Mouse (Mus musculus) layer of hippocampus, postnatal 36 days (tissue): ENCODE measurements around the gene Stk38l. TPM values are rescaled to one million over a fixed set of nuclear protein-coding genes. Genes with fewer than 3 reads are reported as not detected.

Source experiments
- DNase-seq, 2 experiments: peaks; one replicate each; pipeline ENCODE4 v3.0.0; 2022
- total RNA-seq, 2 experiments: library from RNA; stranded (reverse); gene quantifications; 2 replicates each; pipeline ENCODE4 v1.2.3; 2021

The Stk38l gene
- total RNA-seq: 10 to 100 TPM; 21.3 to 23.3 TPM

DNA sequence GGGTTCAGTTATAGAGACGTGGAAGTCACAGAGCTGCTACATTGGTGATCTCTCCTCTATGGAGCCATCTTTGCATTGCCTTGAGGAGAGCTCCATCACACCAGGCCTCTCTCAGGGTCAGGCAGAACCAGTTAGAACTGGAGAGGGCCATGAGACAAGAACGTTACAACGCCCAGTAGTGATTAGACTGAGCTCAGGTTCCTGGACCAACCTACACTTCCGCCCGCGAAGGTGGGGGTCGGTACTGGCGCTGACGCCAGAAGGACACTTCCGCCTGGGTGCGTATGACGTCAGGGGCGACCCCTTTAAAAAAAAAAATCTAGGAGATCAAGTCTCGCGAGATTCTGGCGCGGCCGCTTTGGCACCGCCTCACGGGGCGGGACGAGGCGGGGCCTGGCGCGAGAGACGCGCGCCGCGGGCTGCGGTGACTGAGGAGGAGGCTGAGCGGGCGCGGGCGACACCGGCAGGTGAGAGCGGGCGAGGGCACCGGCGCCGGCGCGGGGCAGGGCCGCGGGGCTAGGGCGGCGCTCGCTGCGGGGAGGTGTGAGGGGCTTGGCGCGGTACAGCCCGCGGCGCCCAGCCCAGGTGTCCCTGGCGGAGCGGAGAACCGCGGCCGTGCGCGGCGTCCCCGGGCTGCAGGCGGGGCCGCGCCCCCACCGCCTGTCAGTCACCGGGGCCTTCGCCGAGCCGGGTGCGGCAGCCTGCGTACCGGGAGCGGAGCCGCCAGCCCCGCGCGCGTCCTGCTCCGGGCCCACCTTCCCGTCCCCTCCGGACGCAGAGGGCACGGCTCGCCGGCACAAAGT, at the start of gene Stk38l:
TSS of gene Stk38l (plus strand) at position 415 of the 803 bp plus-strand sequence.
- peak; percentile 91 to 92 for DNase-seq

DNA sequence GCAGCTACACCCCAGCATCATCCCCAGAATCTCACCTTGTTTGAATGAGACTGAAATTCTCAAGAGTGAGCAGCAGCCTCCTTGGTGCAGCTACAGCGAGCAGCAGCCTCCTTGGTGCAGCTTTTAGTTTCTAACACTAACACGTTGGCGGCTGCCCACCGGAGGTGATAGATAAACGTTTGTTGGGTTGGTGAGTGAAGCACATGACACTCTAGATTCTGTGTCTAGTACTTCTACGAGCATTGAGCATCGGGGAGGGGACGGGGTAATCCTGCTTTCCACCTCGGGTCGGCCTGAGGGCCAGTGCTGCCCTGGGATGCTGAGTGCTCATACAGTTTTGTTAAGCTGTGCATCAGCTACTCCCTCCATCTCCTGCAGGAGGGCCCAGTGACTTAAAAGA, 47.9 kb upstream of the Stk38l start:
- DNase-seq: no peak

DNA sequence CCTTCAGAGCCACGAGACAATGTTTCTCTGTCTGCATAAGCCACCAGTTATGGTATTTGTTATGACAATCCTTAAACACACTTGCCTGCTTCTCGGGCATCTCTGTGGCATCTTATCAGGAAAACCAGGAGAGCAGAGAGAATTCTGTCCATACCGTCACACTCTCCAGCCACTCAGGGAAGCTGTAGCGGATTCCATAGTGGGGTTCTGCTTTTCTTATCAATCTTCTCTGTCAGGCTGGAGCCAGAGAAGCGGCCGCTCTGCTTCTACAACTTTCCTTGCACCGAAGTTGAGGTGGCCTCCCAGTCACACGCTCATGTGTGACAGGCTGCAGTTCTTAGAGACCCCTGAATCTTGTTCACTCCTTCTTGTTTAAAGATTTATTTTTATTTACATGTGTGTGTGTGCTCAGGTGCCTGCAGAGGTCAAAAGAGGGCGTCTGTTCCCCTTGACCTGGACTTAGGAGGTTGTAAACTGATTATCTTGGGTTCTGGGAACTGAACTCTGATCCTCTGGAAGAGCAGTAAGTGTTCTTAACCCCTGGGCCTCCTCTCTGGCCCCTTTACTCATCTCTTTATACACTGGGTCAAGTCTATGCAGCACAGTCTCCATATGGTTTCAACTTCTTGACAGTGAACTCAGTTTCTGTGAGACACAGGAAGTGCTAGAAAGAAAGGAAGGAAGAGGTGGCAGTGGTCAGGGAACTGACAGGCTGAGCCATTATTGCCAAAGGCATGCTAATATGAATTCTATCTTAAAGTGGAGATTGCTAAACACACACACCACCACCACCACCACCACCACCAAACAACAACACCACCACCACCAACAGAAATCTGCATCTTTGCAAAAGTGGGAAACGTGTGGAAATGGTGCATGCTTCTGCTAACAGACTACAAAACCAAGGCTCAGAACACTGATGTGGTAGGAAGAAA, 46.4 kb upstream of the Stk38l start:
- DNase-seq: no peak

DNA sequence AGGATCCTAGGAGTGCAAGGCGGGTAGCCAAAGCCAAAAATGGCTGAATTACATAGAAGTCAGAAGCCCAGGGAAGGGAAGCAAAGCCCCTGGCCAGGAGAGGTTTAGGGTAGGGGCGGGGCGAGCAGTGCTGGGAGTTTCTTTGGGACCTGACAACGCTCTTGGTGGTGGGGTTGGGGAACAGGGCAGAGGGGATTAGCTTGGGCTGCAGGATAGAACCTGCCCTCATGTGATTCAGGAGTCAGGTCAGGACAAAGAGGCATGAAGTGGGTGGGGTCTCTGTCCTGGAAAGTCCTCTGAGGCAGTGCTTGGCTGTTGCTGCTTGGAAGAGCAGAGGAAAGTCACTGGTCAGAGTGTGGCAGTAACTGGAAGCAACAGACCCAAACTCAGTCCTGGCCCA, 40.9 kb upstream of the Stk38l start:
- no peak for DNase-seq

DNA sequence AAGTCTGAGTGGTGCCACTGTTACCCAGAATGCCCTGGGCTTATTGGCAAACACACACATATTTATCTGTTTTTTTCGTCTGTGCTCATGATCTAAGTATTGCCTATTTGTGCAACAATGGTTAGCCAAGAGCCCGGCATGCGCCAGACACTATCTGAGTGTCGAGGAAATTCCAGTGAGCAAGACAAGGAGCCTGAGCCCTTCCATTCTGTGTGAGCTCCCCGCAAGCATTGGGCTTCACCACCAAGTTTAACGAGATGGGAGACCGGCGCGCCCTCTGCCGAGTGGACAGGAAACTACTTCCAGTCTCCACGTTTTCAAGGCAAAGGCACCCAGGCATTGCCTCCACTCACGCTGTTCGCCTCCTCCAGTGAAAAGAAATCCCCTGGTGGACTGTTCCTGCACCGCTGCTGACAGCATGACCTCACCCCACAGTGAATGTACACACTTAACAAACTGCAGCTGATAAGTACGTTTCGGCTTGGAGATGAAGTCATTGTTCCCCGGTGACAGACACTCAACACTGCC, 39.0 kb upstream of the Stk38l start:
- no peak for DNase-seq

DNA sequence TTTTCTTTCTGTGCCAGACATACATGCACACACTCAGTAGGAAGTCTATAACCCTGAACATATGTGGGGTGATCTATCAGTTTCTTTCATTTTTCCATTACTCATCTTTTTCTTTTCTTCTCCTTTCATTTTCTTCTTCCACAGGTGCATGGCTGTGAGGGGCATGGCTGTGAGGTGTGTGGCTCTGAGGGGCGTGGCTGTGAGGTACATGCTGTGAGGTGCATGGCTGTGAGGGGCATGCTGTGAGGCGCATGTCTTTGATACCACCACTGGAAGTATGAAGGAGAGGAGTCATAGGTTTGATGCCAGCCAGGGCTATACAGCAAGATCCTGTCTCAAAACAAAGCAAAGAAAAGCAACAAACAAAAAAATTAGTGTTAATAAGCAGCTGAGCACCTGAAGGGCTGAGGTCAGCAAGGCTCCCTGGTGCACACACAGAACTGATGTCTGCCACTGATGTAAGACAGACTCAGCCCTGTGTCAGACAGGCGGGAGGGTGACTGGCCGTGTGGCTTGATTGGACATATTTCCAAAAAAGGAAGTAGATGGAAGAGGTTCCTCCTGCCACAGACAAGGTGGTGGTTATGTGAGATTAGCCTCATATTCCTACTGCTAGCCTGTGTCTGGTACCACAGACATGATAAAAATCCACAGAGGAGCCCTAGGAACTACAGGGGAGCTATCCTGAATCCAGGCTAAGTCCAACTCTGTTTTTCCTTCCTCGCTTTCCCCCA, 38.2 kb upstream of the Stk38l start:
- no peak for DNase-seq

DNA sequence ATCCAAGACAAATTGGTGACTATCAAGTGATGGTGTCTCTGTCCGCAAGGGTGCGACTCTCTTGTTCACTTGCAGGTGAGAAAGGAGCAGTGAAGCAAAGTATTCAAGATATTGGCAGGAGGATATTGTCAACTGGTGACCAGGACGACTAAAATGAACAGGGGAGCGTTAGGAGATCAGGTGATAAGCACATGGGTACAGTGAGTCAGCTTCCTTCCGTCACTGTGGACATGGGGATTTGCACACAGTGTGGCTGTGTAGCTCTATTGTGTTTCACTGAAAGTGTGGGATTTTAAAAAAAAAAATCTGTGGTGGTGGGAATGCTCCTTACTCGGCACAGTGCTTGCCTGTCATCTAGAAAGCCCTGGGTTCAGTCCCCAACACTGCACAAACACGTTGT, 36.8 kb upstream of the Stk38l start:
- DNase-seq: no peak

DNA sequence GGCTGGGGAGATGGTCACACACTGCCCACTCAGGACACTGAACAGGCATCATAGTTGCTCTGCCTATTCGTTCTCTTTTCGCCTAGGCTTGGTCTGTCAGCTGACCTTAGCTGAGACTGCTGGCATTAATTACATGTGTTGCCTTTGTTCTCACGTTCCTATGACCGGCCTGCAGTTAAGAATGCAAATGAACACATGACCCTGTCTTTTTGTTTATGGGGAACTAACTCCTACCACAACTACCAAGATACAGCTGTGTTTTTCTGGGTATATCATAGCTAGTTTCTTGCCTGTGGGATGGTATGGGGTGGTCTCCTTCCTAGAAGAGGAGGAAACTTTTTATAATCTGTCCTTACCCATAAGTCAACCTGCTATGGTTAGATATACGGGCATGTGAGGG, 35.9 kb upstream of the Stk38l start:
- DNase-seq: no peak

DNA sequence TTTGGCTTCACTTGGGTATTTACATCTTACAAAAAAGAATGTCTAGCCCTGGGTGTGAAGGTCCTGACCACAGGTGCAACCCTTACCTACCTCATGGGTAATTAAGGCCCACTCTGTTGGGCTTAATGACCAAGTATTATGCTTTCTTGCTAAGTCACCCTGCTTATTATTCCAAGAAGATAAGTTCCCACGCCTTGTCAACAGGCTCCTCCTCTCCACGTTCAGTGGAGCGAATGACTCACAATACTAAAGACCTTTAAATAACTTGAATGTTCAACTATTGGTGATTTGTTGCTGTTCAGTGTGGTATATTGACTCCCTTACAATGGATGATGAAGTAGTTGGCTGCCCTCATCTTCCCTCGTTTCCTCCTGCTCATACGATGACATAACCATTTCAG, 27.0 kb upstream of the Stk38l start:
- no peak for DNase-seq

DNA sequence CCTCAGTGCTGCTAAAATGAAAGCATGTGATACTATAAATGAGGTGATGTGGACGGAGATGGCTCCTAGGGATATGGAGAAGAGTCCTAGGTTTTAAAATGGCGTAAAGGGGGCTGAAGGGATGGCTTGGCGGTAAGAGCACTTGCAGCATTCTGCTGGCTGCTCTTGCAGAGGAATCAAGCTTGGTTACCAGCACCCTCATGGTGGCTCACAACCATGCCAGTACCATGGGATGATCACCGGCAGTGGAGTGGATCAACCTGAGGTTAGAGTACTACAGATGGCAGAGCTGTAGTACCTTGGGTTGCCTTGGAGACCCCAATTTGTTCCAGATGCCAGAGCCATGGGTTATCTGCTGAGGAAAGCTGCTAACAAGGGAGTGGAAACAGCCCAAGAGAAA, 26.4 kb upstream of the Stk38l start:
- no peak for DNase-seq

DNA sequence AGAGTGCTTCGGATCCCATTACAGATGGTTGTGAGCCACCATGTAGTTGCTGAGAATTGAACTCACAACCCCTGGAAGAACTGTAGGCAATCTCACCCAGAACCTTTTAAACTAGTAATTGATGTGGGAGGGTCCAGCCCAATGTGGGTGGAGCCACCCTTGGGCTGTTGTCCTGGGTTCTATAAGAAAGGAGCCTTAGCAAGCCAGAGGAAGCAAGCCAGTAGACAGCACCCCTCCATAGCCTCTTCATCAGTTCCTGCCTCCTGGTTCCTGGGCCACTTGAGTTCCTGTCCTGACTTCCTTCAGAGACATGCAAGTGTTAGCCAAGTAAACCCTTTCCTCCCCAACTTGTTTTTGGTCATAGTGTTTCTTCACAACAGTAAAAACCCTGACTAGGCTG, 24.3 kb upstream of the Stk38l start:
- DNase-seq: no peak

DNA sequence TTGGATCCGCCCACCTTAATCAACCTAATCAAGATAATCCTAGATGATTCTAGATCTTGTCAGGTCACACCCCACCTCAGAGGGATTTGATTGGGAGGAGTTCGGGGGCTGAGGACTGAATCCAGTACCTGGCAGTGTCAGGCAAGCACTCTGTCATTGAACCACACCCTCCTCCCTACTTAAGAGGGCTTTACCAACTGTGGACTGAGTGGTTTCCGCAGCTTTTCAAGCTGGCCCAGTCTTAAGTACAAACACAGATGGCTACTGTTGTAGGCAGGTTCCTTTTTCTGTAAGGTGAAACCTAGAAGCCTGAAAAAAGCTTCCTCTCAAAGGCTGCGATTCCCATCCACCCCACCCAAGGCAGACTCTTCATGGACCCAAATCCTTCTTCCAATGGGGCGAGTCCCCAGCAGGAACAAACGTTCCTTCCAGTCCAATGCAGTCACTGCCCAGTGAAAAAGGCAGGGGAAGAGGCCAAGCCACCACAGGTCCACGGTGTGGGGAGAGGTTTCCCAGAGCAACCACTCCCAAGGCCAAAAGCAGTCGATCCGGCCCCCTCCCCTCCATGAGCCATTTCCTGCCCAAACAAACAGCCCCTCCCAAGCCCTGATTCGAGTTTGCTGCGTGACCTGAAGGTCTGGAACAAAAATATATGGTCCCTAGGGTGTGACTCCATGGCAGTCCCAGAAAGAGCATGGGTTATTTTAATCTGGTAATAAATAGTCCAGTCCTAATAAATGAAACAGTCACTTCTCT, 22.5 kb upstream of the Stk38l start:
- DNase-seq: no peak

DNA sequence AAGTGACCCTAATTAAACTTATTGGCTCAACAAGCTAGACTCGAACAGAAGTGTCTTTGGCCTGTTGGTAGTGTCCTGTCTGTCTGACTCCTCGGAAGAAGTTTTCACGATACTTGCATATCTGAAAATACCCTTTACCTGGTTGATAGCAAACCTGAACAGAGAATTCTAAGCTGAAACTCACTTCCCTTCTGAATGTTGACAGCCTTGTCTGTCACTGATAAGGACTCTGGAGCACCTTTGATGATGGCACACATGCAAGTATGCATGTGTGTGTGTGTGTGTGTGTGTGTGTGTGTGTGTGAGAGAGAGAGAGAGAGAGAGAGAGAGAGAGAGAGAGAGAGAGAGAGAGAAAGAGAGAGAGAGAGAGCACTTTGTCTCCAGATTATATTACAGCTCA, 21.4 kb upstream of the Stk38l start:
- DNase-seq: no peak

DNA sequence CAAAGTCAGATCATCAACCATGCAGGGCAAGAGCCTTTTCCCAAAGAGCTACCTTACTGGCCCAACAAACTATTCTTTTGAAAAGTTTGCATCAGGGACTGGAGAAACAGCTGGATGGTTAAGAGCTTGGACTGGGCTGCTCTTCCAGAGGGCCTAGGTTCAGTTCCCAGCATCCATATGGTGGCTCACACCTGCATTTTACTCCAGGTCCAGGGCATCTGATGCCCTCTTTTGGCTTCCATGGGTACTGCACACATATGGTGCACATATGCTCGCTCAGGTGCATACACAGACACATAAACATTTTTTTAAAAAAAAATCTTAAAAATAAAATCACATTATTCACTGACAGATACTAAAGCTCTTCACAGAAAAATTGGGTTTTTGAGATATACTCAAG, 19.2 kb upstream of the Stk38l start:
- no peak for DNase-seq

DNA sequence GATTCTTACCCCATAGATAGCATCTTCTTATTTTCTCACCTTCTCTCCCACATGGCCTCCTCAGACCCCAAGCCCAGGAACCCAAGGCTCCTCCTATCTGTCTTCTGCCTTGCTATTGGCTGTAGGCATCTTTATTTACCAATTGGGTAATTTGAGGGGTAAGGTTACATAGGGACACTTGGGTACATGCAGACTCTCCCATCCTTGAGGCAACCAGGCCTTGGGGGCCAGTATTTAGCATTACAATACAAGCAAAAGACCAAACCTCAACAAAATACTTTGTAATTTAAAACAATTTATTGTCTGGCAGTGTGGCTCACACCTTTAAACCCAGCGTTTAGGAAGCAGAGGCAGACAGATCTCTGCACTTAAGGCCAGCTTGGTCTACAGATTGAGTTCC, 5.2 kb upstream of the Stk38l start:
- no peak for DNase-seq

DNA sequence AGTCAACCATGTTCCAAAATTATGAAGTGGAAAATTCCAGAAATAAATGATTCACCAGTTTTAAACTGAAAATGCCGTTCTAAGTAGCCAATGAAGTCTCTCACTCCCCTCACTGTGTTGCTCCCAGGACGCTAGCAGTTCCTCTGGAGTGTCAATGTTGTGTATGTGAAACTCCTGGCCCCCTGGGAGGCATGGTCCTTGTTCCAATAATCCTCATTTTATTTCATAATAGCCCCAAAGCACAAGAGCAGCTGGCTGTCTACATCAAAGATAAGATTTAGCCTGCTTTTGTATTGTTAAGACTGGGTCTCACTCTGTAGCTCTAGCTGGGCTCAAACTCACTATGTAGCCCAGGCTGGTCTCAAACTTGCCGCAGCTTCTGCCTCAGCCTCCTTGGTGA, 990 bp upstream of the Stk38l start:
- DNase-seq: no peak

DNA sequence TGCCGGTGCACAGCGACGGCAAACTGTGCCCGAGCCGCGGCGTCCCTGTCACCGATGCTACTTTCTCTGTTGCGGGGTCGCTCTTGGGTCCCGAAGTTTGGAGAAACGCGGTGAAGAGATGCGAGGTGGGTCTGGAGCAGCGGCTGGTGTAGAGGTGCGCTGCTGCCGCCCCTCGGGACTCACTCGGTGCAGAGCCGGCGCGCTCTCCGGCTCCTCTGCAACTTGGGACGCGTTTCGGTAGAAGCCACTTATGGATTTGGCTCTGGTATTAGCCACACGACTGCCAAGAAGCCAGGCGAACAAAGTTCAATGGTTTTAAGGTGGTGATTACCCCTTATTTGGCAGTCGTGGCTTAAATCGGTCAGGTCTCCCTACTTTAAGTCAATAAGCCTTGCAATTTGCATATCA, 593 bp downstream of the Stk38l start:
- DNase-seq: no peak

DNA sequence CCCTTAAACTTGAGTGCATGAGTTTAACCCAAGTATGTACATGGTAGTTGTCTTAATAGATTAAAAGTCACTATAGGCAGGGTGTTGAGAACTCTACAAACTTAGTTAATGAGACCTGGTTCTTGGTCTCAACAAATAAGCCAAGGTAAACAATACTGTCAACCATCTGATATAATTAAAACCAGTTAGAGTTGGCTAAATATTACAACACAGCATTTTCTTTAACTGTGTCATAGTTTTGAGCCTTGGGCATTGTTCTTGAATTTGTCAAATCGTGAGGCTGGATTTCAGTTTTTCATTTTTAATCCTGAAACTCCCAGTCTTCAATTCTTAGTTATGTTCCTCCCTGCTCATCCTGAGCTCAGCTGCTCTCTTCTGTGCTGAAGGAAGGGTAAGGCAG, 6.2 kb downstream of the Stk38l start:
- DNase-seq: no peak

DNA sequence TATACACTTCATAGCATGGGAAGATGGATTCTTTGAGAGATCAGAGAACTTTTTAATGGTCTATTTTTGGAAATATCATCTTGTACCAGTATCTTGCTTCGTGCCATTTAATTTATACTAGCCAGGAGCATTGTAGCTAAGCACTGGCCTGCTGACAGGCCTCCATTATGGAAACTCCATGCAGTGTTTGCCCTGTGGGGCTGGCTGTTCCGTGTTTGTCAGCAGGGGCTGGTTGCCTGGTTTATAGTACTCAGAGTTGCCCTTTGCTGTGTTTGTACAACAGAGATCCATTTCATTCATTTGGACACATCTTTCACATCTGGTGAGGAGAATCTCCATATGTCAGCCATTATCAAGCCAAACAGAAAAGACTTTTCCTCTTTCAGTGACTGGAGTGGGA, 6.9 kb downstream of the Stk38l start:
- no peak for DNase-seq

DNA sequence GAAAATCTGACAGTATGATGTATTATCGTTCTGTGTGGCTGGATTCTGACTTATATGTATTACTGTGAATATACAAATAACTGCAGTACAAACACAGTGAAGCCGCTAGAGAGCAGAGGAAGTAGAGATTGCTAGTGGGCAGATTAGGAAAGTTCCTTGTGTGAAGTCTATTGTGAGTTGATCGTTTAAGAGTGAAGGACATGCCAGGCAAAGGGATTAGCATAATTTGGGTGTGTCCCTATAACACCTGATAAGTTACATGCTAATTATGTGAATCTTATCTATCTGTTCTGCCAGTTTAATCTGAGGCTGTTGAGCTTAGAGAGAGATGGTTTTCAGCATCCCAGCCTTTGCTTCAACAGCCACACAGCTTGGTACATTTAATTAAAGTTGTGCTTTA, 7.4 kb downstream of the Stk38l start:
- no peak for DNase-seq

DNA sequence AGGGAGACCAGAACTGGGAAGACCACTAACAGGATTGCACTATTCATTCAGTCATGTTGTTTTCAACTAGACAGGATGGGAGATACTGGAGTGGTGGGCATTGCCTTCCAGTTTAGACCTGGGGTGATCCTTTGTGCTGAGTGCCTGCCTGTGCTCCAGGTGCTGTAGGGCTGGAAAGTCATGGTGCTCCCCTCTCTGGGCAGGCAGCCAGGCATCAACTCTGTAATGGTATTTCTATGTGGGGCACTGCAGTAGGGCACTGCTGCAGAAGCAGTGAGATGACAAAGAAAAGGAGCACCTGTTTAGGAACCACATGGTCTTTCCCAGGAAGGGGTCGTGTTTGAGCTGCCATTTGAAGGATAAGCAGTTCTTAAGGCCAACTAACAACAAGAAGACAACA, 7.9 kb downstream of the Stk38l start:
- DNase-seq: no peak

DNA sequence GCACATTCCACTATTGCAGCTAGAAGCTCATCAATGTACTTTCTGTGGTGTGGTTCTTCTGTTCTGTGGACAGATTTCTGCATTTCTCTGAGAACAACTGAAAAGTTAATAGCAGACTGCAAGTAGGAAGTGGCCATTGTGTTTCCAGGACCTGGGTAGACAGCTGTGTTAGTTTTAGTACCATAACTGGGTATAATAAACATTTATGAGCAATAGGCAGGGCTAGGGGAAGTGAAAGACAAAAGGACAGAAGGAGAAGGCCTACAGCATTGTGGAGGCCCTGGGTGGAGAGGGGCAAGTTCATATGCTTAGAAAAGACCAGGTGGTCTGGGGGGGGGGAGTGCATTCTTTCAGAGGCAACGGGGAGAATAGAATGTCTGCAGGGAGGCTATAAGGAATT, 8.8 kb downstream of the Stk38l start:
- DNase-seq: no peak
